Mouse (Mus musculus): ENCODE data around the gene Cadps2.

The Cadps2 gene

GRCm38 (mm10) chr6:23762204-23762603 is 77.0 kb downstream of the Cadps2 start:
- no peak for DNase-seq (ENCODE audit: low spot score)

DNA sequence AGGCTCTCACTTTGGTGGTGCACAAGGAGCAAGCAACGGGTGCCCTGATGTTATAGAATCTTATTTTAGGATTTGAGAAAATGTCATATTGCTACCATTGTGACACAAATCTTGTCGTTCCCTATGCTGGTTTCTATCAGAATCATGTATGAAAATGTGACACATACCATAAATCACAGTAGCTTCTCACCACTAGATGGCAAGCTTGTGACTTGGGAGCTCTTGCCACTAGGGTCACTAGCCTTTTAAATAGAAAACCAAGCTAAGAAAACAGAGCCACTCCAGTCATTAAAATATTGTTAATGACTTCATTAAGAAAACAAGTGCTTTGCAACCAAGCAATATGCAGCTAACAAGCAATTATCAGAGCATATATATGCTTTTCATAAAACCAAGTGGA is 81.0 kb downstream of the Cadps2 start:
- no peak for DNase-seq (ENCODE audit: low spot score)

- DNase-seq (ENCODE audit: low spot score), result no peak
Observed at GRCm38 (mm10) chr6:23748823-23749222, 90.4 kb downstream of the Cadps2 start.

DNA sequence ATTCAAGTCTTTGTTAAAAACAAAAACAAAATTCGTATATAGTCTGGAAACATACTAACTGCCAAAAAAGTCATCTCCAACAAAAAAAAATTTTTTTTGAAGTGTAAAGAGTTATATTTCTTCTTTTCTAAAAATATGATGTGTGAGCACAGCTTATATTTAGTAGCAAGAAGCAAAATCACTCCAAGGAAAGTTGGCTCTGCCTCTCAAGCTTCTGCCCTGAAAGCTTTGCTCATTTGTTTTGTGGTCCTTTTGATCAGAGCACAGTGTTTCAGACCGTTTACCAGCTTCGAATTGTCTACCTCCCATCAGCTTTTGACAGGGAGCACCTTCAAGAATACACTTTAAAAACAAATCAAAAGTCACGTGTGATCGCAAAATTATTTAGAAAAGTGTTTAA is 99.2 kb downstream of the Cadps2 start:
- DNase-seq (ENCODE audit: low spot score), result no peak

GRCm38 (mm10) chr6:23732750-23733149 is 106.5 kb downstream of the Cadps2 start:
- DNase-seq (ENCODE audit: low spot score), result no peak

GRCm38 (mm10) chr6:23728620-23729019 is 110.6 kb downstream of the Cadps2 start:
- DNase-seq (ENCODE audit: low spot score), result no peak

- DNase-seq (ENCODE audit: low spot score), result no peak
Observed at GRCm38 (mm10) chr6:23723697-23724096, 115.5 kb downstream of the Cadps2 start.

DNA sequence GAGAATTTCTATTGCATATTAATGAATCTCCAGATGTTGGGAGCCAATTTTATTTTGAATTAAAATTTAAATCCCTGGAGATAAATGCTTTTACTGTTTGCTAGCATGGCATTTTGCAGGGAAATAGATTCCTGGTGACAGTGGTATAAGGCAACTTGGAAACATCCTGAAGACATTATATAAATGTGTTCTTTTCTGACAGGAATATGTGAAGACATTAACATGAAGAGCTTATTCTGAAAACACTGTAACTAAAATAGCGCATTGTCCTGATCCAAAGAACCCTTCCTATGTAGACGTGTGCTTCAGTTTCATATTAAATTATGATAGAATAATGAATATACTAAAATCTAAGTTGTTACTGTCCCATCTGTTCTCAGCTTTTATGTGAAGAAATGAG is 118.8 kb downstream of the Cadps2 start:
- no peak for DNase-seq (ENCODE audit: low spot score)

GRCm38 (mm10) chr6:23707506-23707905 is 131.7 kb downstream of the Cadps2 start:
- DNase-seq (ENCODE audit: low spot score), result no peak

DNA sequence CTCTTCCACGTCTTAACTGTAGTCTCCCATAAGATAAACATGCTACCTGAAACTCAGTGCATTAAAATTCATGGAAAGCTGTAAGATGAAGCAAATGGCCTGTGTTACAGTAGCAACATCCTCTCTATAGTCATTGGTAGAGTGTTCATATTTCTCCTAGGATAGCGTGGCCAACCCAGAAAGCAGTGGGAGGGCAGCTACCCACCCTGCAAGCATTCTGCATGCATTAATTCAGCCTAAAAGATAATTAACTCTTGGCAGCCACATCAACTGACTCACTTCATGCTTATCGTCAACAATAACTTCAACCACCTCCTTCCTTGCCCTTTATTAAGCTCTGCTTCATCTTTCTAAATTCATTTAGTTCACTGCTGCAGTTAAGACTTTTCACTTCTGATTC is 138.3 kb downstream of the Cadps2 start:
- no peak for DNase-seq (ENCODE audit: low spot score)

- DNase-seq (ENCODE audit: low spot score), result no peak
Observed at GRCm38 (mm10) chr6:23678172-23678571, 161.0 kb downstream of the Cadps2 start.

GRCm38 (mm10) chr6:23655036-23655435 is 184.2 kb downstream of the Cadps2 start, which contains the start of gene Rnf148:
Rnf148 (minus strand) TSS chr6:23655136.
- DNase-seq (ENCODE audit: low spot score), result no peak

DNA sequence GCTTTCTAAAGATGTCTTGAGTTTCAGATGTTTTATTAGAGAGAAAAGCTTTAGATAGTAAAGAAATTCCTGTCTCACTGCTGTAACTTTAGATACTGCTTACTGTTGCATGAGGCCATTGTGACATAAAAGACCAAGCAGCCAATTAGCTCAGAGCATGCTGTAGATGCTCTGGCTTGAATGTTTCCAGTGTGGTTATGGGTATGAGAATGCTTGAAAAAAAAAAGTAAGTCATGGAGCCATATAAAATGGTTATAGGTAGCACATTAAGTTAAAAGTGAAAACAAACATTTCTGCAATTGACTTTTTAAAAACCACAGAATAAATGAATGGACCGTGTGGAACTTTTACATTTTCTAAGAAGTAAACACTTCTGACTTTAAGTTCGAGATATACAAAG is 189.0 kb downstream of the Cadps2 start, which contains the start of gene Rnf133:
Gene Rnf133, minus strand, starts transcription at position 101 of the 400 bp plus-strand sequence.
- no peak for DNase-seq (ENCODE audit: low spot score)

- DNase-seq (ENCODE audit: low spot score), result no peak
Observed at GRCm38 (mm10) chr6:23648732-23649131, 190.5 kb downstream of the Cadps2 start.

DNA sequence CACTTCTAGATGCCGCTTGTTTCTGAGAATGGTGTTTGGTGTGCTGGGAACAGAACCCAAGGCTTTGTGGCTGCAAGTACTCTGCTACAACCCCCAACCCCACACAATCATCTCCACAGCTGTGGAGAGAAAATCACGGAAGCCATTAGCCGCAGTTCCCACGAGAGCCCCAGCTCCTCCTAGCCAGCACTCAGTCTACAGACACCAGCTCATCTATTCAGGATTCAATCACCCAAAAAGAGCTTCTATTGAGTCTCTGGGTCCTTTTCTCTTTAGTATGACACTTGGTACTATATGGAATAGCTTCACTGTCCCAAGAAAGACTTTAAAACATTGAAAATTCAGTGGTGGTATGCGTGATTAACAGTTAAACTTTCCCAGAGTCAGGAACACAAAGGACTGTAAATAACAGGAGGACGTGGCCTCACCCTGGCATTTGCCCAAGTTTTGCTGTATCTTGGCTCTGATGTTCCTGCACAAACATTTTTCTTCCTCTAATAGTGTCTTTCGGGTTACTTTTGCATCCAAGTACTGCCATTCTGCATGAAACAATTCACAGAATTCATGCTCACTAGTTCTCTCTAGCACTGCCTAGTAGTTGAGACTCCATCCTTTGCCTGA is 191.5 kb downstream of the Cadps2 start:
- DNase-seq (ENCODE audit: low spot score), result peak; percentile 47

DNA sequence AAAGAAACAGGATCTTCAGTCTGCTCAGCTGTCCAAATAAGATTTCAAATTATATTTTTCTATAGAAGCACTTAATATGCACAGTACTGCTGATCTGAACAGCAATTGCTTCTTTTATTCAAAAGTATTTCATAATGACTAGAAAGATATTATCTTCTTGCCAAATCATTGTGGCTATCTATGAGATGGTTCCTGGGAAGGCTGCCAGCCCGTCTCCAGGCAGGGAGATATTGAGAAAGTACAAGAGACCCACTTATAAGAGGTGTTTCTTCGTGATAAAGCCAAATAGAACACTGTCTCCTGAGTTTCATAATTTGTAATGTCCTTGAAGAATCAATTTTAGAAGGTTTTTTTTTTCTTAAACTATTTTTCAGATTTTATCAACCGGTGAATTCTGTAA is 202.1 kb downstream of the Cadps2 start:
- no peak for DNase-seq (ENCODE audit: low spot score)

DNA sequence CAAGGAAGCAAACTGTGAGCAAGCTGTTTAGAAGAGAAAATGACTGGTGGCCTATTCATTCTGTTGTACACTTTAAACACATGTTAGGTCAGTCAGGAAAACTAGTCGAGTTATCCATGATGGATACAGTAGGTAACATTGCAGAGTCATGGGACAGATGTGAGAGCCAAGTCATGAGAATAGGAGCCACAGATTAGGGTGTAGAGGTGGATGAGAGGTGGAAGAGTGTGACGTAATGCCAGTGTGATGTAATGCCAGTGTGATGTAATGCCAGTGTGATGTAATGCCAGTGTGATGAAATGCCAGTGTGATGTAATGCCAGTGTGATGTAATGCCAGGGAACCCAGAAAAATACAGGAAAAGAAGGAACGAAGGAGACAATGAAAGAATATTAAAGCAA is 204.0 kb downstream of the Cadps2 start:
- no peak for DNase-seq (ENCODE audit: low spot score)

GRCm38 (mm10) chr6:23634016-23634415 is 205.2 kb downstream of the Cadps2 start:
- no peak for DNase-seq (ENCODE audit: low spot score)

DNA sequence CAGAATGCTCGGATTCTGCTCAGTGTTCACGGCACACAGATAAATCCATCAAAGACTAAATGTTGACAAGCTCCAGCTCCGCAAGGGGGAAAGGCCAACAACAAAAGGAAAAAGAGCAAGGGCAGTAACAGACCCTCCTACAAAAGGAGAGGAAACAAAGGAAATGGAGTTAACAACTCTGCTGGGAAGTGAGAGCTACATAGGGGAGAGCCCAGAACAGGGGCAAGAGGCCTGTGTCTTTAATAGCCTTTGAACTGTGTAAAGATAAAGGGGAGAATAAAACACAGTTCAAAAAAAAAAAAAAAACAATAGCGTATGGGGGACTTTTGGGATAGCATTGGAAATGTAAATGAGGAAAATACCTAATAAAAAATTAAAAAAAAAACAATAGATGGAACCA is 208.8 kb downstream of the Cadps2 start:
- no peak for DNase-seq (ENCODE audit: low spot score)

DNA sequence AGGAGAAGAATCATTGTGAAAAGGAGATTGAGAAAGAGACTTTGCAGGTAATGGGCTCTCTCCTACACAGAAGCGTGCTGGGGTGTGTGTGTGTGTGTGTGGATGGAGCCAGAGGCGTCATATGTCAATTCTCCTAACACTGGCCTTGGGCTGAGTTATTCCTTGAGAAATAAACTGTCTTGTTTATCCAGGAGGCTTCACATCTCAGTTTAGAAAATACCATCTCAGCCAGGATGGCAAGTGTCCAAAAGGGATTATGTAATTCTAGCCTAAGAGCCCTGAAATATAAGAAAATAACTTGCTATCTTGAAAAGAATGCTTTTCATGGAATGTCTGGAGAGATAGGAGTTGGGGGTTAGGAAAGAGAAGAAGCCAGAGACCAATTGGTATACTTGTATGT is 264.1 kb downstream of the Cadps2 start:
- no peak for DNase-seq (ENCODE audit: low spot score)

GRCm38 (mm10) chr6:23573750-23574149 is 265.5 kb downstream of the Cadps2 start:
- DNase-seq (ENCODE audit: low spot score), result no peak

GRCm38 (mm10) chr6:23572401-23572800 is 266.8 kb downstream of the Cadps2 start:
- no peak for DNase-seq (ENCODE audit: low spot score)

DNA sequence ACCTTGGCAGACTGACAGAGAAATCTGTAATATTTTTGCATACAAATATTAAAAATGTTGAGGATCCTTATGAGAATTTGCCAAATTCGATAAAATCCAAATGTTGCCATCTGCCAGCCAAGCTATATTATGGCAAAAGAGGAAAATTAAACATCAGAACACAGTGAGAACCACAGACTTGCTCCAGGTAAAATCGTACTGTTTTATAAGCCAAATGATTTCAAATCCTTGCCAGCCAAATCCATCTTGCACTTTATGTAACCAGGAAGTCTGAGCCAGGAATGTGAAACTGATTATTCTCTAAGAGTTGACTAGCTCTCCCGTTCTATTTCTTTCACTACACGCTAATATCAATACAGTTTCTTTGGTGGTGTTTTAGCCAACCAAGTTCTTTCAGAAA is 269.5 kb downstream of the Cadps2 start:
- no peak for DNase-seq (ENCODE audit: low spot score)

DNA sequence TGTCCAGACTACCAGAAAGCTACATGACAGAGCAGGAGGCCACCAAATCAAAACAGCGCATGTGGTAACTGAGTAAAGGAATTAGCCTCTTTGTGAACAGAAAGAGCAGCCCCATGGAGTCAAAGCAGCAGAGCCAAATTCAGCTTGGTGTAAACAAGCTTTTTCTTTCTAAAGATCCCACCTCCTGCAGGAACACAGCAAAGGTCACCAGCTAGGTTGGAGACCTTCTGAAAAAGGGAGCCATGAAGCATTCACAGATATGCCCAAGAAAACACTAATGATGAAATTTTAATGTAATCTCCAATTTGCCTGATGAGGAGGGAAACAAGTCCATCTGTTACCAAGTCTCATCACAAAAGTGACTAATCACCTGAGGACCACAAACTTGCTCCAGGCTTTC is 270.5 kb downstream of the Cadps2 start:
- DNase-seq (ENCODE audit: low spot score), result no peak

- no peak for DNase-seq (ENCODE audit: low spot score)
Observed at GRCm38 (mm10) chr6:23567651-23568050, 271.6 kb downstream of the Cadps2 start.

Data from testis, postnatal 10 days (tissue).